Mouse (Mus musculus): ENCODE measurements around the gene Olfr885.

The Olfr885 gene

DNA sequence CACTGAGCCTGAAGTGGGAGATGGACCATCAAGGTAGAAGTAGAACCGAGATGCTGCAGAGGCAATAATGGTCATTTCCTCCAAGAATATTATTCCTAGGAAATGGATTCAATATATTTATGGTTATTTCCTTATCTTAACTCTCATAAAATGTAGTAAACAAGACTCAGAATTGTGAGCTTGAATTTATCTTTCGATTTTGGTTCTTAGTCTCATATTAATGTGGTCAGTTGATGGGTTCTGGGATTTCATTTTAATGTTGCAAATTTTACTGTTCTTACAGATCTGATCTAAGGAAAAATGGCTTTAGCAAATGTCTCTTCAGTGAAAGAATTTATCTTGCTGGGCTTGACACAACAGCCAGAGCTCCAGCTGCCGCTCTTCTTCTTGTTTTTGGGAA is at the start of gene Olfr885:
Gene Olfr885 (plus strand): TSS at position 301 of the 400 bp plus-strand sequence.
- no peak for DNase-seq (ENCODE audit: low spot score in 2 of 2)

DNA sequence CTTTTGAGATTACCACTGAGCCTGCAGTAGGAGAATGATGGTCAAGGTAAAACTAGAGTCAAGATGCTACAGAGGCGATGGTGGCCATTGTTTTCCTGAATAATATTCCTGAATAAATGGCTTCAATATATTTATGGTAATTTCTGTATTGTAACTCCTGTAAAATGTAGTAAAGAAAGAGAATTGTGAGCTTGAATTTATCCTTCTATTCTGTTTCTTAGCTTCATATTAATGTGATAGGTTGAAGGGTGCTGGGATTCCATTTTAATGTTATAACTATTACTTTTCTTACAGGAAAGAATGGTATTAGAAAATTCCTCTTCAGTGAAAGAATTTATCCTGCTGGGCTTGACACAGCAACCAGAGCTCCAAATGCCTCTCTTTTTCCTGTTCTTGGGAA is 35.6 kb upstream of the Olfr885 start, which contains the start of gene Olfr883:
Gene Olfr883 (plus strand): TSS at position 301 of the 400 bp plus-strand sequence.
- no peak for DNase-seq (ENCODE audit: low spot score in 2 of 2)

DNA sequence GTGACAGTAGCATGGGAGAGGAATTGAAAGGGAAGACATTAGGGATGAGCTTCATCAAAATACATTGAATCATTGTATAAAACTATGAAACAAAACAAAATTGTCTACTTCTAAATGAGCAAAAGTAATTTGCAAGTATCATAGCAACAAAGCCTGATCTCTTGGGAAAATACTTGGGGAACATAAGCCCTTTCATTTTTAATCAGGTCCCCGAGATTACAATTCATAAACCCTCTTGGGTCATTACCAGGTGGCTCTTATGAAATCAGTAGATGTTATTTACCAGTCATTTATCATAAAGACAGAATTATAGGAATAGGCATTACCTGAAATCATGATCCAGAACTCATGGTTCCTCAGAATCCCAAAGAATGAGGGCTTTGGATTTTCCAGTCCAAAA is 14.9 kb upstream of the Olfr885 start, which contains the start of gene Olfr884:
Gene Olfr884 (plus strand): TSS at position 301 of the 400 bp plus-strand sequence.
- no peak for DNase-seq (ENCODE audit: low spot score in 2 of 2)

DNA sequence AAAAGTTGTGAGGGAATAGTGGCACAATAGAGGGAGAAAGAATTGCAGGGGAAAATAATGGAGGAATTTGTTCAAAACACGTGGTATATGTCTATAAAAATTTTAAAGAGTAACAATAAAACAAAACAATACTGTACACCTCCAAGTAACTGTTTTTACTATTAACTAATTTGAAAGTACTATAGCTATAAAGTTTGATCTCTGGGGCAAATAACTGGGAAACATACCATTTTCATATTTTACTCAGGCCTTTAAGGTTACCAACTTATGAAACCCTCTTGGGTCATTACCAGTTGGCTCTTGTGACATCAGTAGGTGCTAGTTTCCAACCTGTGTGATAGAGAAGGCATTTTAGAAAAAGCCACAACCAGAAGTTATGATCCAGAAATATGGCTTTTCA is 22.6 kb downstream of the Olfr885 start, which contains the start of gene Olfr887:
Gene Olfr887 (plus strand): TSS at position 301 of the 400 bp plus-strand sequence.
- DNase-seq (ENCODE audit: low spot score in 2 of 2): no peak

DNA sequence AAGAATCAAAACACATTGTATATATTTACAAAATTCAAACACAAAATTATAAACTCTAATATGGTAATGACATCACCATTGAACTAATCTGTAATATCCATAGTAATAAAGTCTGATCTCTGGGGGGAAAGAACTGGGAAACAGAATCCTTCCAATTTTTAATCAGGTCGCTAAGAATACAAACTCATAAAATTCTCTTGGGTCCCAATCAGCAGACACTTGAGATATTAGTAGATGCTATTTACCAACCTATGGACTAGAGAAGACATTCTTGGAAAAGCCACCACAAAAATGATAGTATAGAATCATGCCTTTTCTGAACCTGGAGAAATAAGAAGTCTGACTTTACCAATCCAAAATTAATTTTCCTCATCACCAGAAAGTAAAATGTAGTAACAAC is 46.7 kb downstream of the Olfr885 start, which contains the start of gene Olfr888:
Gene Olfr888 (plus strand): TSS at position 301 of the 400 bp plus-strand sequence.
- DNase-seq (ENCODE audit: low spot score in 2 of 2): no peak
